Mouse (Mus musculus) midbrain, embryonic 11.5 days (tissue): Measurements from ENCODE around the gene Mlycd. TPM values are rescaled to one million over a fixed set of nuclear protein-coding genes. Genes with fewer than 3 reads are reported as not detected.

Experiments
- ATAC-seq: fragments of 200-750 bp; cut with Nextera tagmentation; 2 replicates; pipeline ENCODE4 v1.8.0; 2017; ENCODE audit warnings: moderate TSS enrichment, moderate library complexity; ENCODE audit not compliant: low FRiP score
- DNase-seq: peaks from one replicate; pipeline ENCODE4 v3.0.0; 2015; ENCODE audit warnings: low spot score; ENCODE audit errors: missing footprints
- H3K27ac ChIP-seq: fragments of 300-500 bp; sonication (generic); 2 replicates; pipeline ENCODE4 v1.5.1; 2014; ENCODE audit warnings: low read depth, low read length
- H3K27me3 ChIP-seq: fragments of 300-500 bp; sonication (generic); 2 replicates; pipeline ENCODE4 v1.6.1; 2014; ENCODE audit warnings: mild to moderate bottlenecking, low read length, moderate library complexity, mixed read lengths; ENCODE audit not compliant: control insufficient read depth, insufficient read depth
- H3K36me3 ChIP-seq: fragments of 300-500 bp; sonication (generic); 2 replicates; pipeline ENCODE4 v1.6.1; 2014; ENCODE audit warnings: mild to moderate bottlenecking, low read length, moderate library complexity, mixed read lengths; ENCODE audit not compliant: control insufficient read depth, insufficient read depth
- H3K4me1 ChIP-seq: fragments of 300-500 bp; sonication (generic); 2 replicates; pipeline ENCODE4 v1.6.1; 2014; ENCODE audit warnings: low read length; ENCODE audit not compliant: control insufficient read depth, insufficient read depth
- H3K4me2 ChIP-seq: fragments of 300-500 bp; sonication (generic); 2 replicates; pipeline ENCODE4 v1.6.1; 2014; ENCODE audit warnings: mild to moderate bottlenecking, moderate library complexity
- H3K4me3 ChIP-seq: fragments of 300-500 bp; sonication (generic); 2 replicates; pipeline ENCODE4 v1.5.1; 2014; ENCODE audit warnings: low read depth, low read length
- H3K9ac ChIP-seq: fragments of 300-500 bp; sonication (generic); 2 replicates; pipeline ENCODE4 v1.6.1; 2014; ENCODE audit warnings: low read length
- H3K9me3 ChIP-seq: fragments of 300-500 bp; sonication (generic); 2 replicates; pipeline ENCODE4 v1.6.1; 2016; ENCODE audit warnings: low read length; ENCODE audit not compliant: control insufficient read depth
- WGBS: fragments of 180-500 bp; shearing (Covaris S2); extraction: QIAGEN DNeasy Blood & Tissue Kit; methylation state at CpG from one replicate; pipeline ENCODE4 v1.1.7; 2014; 5-methylcytosine and 5-hydroxymethylcytosine counted together
- polyA plus RNA-seq: library from polyadenylated mRNA; unstranded; fragments of >200 nt; fragmentation: Nextera tagmentation; extraction: Ambion mirVana; gene quantifications from 2 replicates; pipeline ENCODE4 v1.2.1, GENCODE M21; 2014

Mlycd gene
- polyA plus RNA-seq, 1 experiment from 2014 or later, result 11.3 TPM

DNA sequence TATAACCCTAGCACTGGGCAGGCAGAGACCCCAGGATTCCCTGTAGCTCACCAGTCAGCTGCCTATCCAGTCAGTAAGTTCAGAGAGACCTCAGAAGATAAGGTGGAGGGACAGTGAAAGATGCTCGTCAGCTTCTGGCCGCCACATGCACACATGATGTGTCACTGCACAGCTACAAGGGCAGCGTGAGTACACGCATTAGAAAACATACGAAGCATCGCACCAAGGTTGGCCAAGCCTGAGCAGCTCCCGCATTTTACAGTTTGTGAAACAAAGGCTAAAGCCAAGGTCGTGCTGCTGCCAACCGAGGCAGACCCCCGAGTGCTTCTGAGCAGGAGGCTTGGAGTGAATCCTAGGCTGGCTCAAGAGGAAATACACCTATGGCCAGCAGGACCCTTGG, 18.9 kb downstream of the Mlycd start:
- 0 out of 2 replicates have a peak, but pooled peaks cover 4% of the 10 kb centered on the region for H3K27me3 ChIP-seq
- no peak overlapping the region for H3K4me2 ChIP-seq
- H3K4me1 ChIP-seq, result peaks cover 3% of the 10 kb centered on the region
- H3K4me3 ChIP-seq, result no peak overlapping the region
- no peaks in the 10 kb centered on the region; the same call in 1 of the 2 replicates for H3K36me3 ChIP-seq
- WGBS, result 86% methylated on average over 10 of the region's 10 CpGs
- H3K9ac ChIP-seq, result no peak overlapping the region
- ATAC-seq (no peak), DNase-seq (no peak)
- H3K27ac ChIP-seq, result no peak overlapping the region
- H3K9me3 ChIP-seq, result no peaks in the 10 kb centered on the region

DNA sequence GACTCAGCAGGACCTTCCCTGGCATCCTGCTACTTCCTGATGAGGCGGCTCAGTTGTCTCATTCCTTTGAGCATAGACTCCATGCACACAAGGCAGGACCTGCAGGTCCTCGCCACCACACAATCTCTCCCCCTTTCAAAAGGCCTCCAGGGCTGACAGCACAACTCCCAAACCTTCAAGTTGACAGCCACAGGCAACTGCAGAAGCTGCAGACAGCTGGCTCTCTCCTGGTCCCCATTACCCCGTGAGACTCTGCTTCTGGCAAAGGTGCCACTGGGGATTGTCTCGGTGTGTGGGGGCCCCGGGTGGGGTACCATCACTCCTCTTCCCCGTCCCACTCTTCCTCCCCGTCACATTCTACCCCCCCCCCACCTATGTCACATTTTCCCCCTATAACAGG, 25.6 kb downstream of the Mlycd start:
- H3K9me3 ChIP-seq, result no peaks in the 10 kb centered on the region
- no peaks in the 10 kb centered on the region for H3K27me3 ChIP-seq
- WGBS, result 87% methylated on average over 7 of the region's 7 CpGs
- no peaks in the 10 kb centered on the region for H3K36me3 ChIP-seq
- no peak overlapping the region for H3K27ac ChIP-seq
- no peak overlapping the region for H3K9ac ChIP-seq
- H3K4me3 ChIP-seq, result no peak overlapping the region
- ATAC-seq (no peak), DNase-seq (no peak)
- no peaks in the 10 kb centered on the region for H3K4me1 ChIP-seq
- no peak overlapping the region for H3K4me2 ChIP-seq

DNA sequence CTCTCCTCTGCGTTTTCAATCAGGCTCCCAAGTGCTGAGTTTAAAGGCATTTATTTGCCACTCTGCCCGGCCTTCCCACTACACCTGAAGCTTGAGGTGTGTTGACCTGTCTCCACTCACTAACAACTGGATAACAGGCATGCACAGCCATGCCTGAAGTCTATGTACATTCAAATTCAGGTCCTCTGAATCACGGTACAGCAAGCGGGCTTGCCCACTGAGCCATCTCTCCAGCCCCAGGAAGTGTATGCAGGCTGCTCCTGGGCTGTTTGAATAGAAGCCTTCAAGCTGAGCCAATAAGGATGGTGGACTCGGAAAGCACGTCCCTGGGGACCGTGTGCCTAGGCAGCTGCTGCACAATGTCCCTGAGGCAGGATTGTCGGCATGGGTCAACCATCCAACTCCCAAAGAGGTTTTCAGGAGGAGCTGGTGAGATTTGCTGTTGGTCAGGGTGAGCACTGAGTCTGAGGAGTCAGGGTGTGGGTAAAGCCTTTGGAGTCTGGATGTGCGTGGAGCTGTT, 27.0 kb downstream of the Mlycd start:
- 61% methylated on average over 9 of the region's 9 CpGs for WGBS
- Histone ChIP-seq H3K27ac (no peak overlapping the region), H3K36me3 (no peaks in the 10 kb centered on the region)

DNA sequence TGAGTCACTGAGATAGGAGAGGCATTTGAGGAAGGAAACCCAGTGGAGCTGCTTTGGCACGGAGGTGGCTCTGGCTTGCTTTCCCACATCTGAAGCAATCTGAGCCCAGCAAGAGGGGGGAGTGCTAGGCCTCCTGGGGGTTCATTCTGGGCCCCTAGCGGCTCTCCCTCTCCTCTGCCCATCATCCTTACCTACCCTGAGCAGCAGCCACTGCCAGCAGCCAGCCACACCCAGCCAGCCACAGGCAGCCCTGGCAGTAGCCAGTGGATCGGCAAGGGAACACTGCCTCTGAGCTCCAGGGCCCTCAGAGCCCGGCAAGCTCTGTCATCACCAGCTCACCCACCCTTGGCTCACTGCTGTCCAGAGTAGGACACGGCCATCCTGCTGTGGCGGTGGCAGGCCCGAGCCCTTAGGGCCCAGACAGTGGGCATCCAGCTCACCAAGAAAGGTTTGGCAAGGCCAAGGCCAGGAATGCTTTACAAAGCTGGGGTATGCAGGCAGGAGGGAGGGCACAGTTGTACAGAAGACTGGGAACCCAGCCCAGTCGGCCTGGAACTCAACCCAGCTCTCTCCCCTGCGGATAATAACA, 27.5 kb downstream of the Mlycd start:
- Histone ChIP-seq H3K27ac (no peak overlapping the region), H3K9me3 (no peaks in the 10 kb centered on the region)

More for the DNA sequence above, 27.0 kb downstream of the Mlycd start:
- Histone ChIP-seq H3K9ac (no peak overlapping the region), H3K27me3 (no peaks in the 10 kb centered on the region), H3K4me3 (no peak overlapping the region), H3K9me3 (no peaks in the 10 kb centered on the region), H3K4me1 (no peaks in the 10 kb centered on the region), H3K4me2 (no peak overlapping the region)
- DNase-seq, result no peak
- ATAC-seq, result no peak

DNA sequence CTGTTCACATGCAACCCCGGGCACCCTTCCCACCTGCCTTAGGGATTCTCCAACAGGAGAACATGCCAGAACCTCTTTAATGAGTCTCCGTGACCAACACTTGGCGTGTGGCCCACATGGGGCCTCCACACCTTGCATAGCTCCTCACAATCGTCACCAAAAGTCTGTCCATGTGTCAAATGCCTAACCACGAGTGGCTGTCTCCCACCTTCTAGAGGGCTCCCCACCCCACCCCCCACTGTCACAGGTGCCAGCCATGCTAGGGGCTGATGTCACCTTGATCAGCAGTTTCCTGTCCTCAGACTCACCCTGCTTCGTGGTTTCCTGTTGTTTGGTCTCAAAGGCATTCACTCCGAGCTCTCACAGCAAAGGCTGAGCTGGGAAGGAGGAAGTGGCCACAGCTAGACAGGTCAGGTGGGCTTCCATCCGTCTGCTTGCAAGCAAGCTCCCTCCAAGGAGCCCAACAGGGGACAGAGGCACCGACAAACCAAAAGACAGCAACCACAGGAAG, 29.0 kb downstream of the Mlycd start:
- no peak overlapping the region for H3K4me3 ChIP-seq
- no peaks in the 10 kb centered on the region for H3K36me3 ChIP-seq
- DNase-seq, result no peak
- H3K9ac ChIP-seq, result no peak overlapping the region
- no peaks in the 10 kb centered on the region for H3K4me1 ChIP-seq
- H3K27ac ChIP-seq, result no peak overlapping the region
- ATAC-seq, result no peak
- no peaks in the 10 kb centered on the region for H3K27me3 ChIP-seq
- no peak overlapping the region for H3K4me2 ChIP-seq
- WGBS, result 83% methylated on average over 9 of the region's 9 CpGs
- H3K9me3 ChIP-seq, result no peaks in the 10 kb centered on the region

More for the DNA sequence above, 27.5 kb downstream of the Mlycd start:
- Histone ChIP-seq H3K36me3 (no peaks in the 10 kb centered on the region), H3K4me1 (no peaks in the 10 kb centered on the region), H3K4me2 (no peak overlapping the region), H3K4me3 (no peak overlapping the region), H3K27me3 (no peaks in the 10 kb centered on the region), H3K9ac (no peak overlapping the region)
- DNase-seq (no peak), ATAC-seq (no peak)
- WGBS, result 67% methylated on average over 9 of the region's 9 CpGs

DNA sequence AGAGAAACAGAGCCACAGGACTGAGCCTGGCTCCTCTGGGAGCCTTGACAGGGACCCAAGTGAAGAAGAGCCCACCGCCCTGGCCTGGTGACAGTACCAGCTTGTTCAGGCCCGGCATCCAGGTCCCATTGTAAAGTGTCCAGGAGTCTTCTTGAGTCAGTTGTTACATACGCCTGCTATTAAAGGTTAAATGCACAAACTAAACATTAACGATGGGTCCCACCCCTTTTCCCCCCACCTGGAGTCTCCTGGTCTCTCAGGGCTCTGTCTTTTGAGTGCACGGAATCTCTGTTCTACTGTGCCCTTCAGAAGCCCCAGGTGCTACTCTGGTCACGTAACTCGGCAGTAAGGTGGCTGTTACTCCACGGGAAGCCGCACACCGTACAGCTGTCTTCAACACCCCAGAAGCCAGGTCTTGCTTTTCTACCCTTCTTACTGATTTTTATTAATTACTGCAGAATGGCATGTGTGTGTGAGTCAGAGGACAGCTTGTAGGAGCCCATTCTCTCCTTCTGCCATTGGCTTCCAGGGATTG, 29.6 kb downstream of the Mlycd start:
- Histone ChIP-seq H3K9me3 (no peaks in the 10 kb centered on the region), H3K4me2 (no peak overlapping the region), H3K27ac (no peak overlapping the region), H3K4me3 (no peak overlapping the region), H3K27me3 (no peaks in the 10 kb centered on the region), H3K9ac (no peak overlapping the region), H3K36me3 (no peaks in the 10 kb centered on the region), H3K4me1 (no peaks in the 10 kb centered on the region)
- ATAC-seq (no peak), DNase-seq (no peak)
- 93% methylated on average over 10 of the region's 10 CpGs for WGBS

DNA sequence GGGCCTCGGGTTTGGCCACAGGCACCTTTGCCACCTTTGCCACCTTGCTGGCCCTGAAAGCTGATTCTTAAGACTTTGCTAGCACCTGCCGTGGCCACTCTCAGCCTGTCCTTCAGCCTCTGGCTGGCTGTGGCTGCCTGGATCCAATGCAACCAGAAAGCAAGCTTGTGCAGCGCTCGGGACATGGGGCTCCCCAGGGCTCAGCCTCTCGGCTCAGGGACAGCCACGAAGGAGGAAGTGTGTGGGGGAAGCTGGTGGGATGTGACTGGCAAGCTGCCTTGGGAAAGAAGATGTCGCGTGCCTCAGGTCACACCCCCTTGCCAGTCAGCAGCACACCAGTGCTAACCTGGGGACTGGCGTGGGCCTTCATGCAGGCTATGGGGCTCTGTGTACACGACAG, 30.1 kb downstream of the Mlycd start:
- no peak overlapping the region for H3K27ac ChIP-seq
- H3K4me1 ChIP-seq, result no peaks in the 10 kb centered on the region
- no peak overlapping the region for H3K9ac ChIP-seq
- no peaks in the 10 kb centered on the region for H3K9me3 ChIP-seq
- H3K27me3 ChIP-seq, result no peaks in the 10 kb centered on the region
- no peak for DNase-seq
- ATAC-seq, result no peak
- H3K4me2 ChIP-seq, result no peak overlapping the region
- 80% methylated on average over 10 of the region's 10 CpGs for WGBS
- no peak overlapping the region for H3K4me3 ChIP-seq
- no peaks in the 10 kb centered on the region for H3K36me3 ChIP-seq

DNA sequence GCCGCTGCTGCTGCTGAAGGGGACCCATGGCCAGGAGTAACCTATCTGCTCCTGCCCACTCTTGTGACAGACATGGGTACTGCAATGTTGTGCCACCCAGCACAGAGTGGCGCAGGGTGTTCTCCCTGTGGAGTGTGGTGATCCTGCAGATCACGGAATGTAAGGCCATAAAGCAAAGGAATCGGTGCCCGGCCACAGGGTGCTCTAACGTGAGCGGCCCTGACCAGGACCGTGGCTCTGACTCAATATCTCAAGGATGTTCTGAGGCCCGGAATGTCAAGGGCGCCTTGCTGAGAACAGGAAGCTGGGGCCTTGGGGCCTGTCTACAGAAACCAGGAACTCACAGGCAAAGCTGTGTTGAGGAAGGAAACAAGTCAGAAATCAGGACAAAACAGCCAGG, 30.9 kb downstream of the Mlycd start:
- 85% methylated on average over 10 of the region's 10 CpGs for WGBS
- H3K36me3 ChIP-seq, result no peaks in the 10 kb centered on the region
- no peaks in the 10 kb centered on the region for H3K9me3 ChIP-seq
- H3K4me3 ChIP-seq, result no peak overlapping the region
- ATAC-seq, result no peak
- H3K4me1 ChIP-seq, result no peaks in the 10 kb centered on the region
- H3K4me2 ChIP-seq, result no peak overlapping the region
- H3K27me3 ChIP-seq, result no peaks in the 10 kb centered on the region
- no peak overlapping the region for H3K27ac ChIP-seq
- H3K9ac ChIP-seq, result no peak overlapping the region
- no peak for DNase-seq

DNA sequence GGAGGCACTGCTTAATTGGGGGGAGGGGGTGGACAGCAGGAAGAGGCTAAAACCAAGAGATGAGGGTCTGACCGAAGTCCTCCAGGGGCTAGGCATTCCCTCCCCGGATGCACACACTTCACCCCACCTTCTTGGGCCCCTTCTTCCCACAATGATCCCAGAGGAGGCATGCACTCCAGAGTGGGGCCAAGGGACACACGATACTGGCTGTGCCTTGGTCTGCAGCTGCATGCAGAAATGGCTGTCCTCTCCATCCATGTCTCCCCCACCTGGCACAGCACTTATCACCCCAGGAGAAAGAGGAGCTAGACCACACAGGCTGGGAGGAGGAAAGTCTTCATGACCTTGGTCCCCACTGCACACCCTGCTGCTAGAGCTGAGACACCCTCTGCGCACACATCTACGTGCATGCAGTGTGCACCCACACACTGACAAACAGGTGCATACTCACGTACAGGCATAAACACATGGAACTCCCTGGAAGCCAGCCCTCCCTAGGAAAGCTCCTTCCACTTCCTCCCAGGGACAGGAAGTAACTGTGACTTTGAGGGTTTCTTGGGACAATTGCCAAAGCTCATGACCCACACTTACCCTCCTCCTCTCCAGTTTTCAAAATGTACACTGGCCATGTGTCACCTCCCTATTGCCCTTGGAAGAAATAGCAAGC, 31.5 kb downstream of the Mlycd start:
- H3K4me1 ChIP-seq, result no peaks in the 10 kb centered on the region
- DNase-seq, result no peak

More for the DNA sequence above, 31.5 kb downstream of the Mlycd start:
- Histone ChIP-seq H3K9me3 (no peaks in the 10 kb centered on the region), H3K36me3 (no peaks in the 10 kb centered on the region), H3K4me2 (no peak overlapping the region), H3K9ac (no peak overlapping the region), H3K4me3 (no peak overlapping the region), H3K27me3 (no peaks in the 10 kb centered on the region), H3K27ac (no peak overlapping the region)
- ATAC-seq, result no peak
- WGBS, result 89% methylated on average over 6 of the region's 6 CpGs
